Mouse (Mus musculus): ENCODE results near the gene Ralgps2. TPM values are rescaled to one million over a fixed set of nuclear protein-coding genes. Genes with fewer than 3 reads are reported as not detected.

The Ralgps2 gene
- total RNA-seq, 1 experiment: 40.6 TPM

- Histone ChIP-seq H3K36me3 (ENCODE audit: control insufficient read depth, insufficient read depth, low read length, poor library complexity, severe bottlenecking) (no peaks in the 10 kb centered on the region), H3K9ac (ENCODE audit: insufficient read depth, low read depth, low read length, poor library complexity, severe bottlenecking) (no peak overlapping the region), H3K9me3 (ENCODE audit: control insufficient read depth, insufficient read depth, low read depth, low read length) (no peaks in the 10 kb centered on the region), H3K27ac (ENCODE audit: insufficient read depth, low read depth, low read length, poor library complexity, severe bottlenecking) (no peak overlapping the region), H3K4me3 (ENCODE audit: insufficient read depth in 1 of 2, low read depth in 1 of 2, low read length in 2 of 2, poor library complexity in 1 of 2, severe bottlenecking in 1 of 2) (no peak overlapping the region), H3K4me1 (ENCODE audit: control insufficient read depth in 2 of 2, insufficient read depth in 2 of 2, low read length in 2 of 2, poor library complexity in 1 of 2) (no peaks in the 10 kb centered on the region)
- TF ChIP-seq ZC3H11A (IDR thresholded peaks at IDR 0.05; ENCODE audit: borderline replicate concordance, low read depth, low read length): no peak
- no peak for TF ChIP-seq MAFK (IDR thresholded peaks at IDR 0.05; ENCODE audit: insufficient read depth, low read depth, low read length)
- TF ChIP-seq HCFC1 (IDR thresholded peaks at IDR 0.05; ENCODE audit: borderline replicate concordance, insufficient read depth, low read length): no peak
- no peak for DNase-seq (ENCODE audit: low read depth, low spot score)
- in situ Hi-C loops (cut with MboI; ENCODE audit: low sequenced_read_pairs in 2 of 2, unreplicated experiment in 2 of 2): no loop called here
Measured at GRCm38 (mm10) chr1:156760549-156761429, 178.6 kb downstream of the Ralgps2 start.

- TF ChIP-seq CHD2 (IDR thresholded peaks at IDR 0.05; ENCODE audit: low read depth, low read length): no peak
- TF ChIP-seq HCFC1 (IDR thresholded peaks at IDR 0.05; ENCODE audit: borderline replicate concordance, insufficient read depth, low read length): no peak
- no peak for TF ChIP-seq ZNF384 (IDR thresholded peaks at IDR 0.05; ENCODE audit: low read depth, low read length)
- no peak for TF ChIP-seq ZC3H11A (IDR thresholded peaks at IDR 0.05; ENCODE audit: borderline replicate concordance, low read depth, low read length)
- no peak for TF ChIP-seq MAFK (IDR thresholded peaks at IDR 0.05; ENCODE audit: insufficient read depth, low read depth, low read length)
- Histone ChIP-seq H3K9ac (ENCODE audit: insufficient read depth, low read depth, low read length, poor library complexity, severe bottlenecking) (no peak overlapping the region), H3K27ac (ENCODE audit: insufficient read depth, low read depth, low read length, poor library complexity, severe bottlenecking) (no peak overlapping the region), H3K4me1 (ENCODE audit: control insufficient read depth in 2 of 2, insufficient read depth in 2 of 2, low read length in 2 of 2, poor library complexity in 1 of 2) (no peaks in the 10 kb centered on the region), H3K4me3 (ENCODE audit: insufficient read depth in 1 of 2, low read depth in 1 of 2, low read length in 2 of 2, poor library complexity in 1 of 2, severe bottlenecking in 1 of 2) (no peak overlapping the region), H3K9me3 (ENCODE audit: control insufficient read depth, insufficient read depth, low read depth, low read length) (no peaks in the 10 kb centered on the region), H3K36me3 (ENCODE audit: control insufficient read depth, insufficient read depth, low read length, poor library complexity, severe bottlenecking) (no peaks in the 10 kb centered on the region)
- in situ Hi-C loops (cut with MboI; ENCODE audit: low sequenced_read_pairs in 2 of 2, unreplicated experiment in 2 of 2): no loop called here
- DNase-seq (ENCODE audit: low read depth, low spot score): no peak
Measured at GRCm38 (mm10) chr1:156758326-156758725, 181.1 kb downstream of the Ralgps2 start.

DNA sequence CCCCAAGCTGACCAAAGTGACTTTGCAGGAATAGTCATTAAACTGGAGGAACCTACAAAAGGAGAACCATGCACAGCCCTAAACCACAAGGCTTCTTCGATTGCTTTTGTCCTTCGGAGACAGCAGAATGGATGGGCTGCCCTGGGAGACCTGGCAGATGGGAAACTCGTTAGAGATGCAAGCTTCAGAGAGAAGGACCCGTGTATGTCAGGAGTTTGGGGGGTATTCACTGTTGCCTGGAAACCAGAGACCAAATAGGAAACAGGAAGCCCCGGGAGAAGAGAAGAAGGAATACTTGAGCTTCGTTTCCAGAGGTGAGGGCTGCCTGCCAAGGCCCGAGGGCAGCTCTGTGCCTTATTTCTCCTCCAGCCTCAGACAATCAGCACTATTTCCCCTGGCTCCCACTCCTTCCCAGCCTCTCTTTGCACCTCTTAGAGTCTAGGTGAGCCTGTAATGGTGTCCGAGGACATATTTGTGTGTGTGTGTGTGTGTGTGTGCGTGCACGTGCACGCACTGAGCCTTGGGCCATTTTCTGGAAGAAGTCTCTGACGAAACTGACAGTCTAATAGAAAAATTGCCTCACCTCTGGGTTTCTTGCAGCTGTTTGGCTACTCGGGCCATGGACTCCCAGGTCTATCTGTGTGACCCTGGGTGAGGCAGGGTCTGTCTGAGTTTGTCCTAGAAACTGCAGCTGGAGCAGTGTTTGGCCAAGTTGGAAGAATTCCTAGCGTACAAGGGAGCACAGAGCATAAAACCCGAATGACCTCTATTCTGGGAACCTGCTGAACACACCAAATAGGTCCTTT lies 184.6 kb downstream of the Ralgps2 start:
- no peak overlapping the region for H3K9ac ChIP-seq (ENCODE audit: insufficient read depth, low read depth, low read length, poor library complexity, severe bottlenecking)
- no peak for DNase-seq (ENCODE audit: low read depth, low spot score)
- H3K27ac ChIP-seq (ENCODE audit: insufficient read depth, low read depth, low read length, poor library complexity, severe bottlenecking): no peak overlapping the region
- no peaks in the 10 kb centered on the region for H3K9me3 ChIP-seq (ENCODE audit: control insufficient read depth, insufficient read depth, low read depth, low read length)
- no peak for TF ChIP-seq HCFC1 (IDR thresholded peaks at IDR 0.05; ENCODE audit: borderline replicate concordance, insufficient read depth, low read length)
- no peak for TF ChIP-seq MAFK (IDR thresholded peaks at IDR 0.05; ENCODE audit: insufficient read depth, low read depth, low read length)
- TF ChIP-seq ZC3H11A (IDR thresholded peaks at IDR 0.05; ENCODE audit: borderline replicate concordance, low read depth, low read length): no peak
- TF ChIP-seq ZNF384 (IDR thresholded peaks at IDR 0.05; ENCODE audit: low read depth, low read length): no peak
- TF ChIP-seq CHD2 (IDR thresholded peaks at IDR 0.05; ENCODE audit: low read depth, low read length): no peak
- H3K4me3 ChIP-seq (ENCODE audit: insufficient read depth in 1 of 2, low read depth in 1 of 2, low read length in 2 of 2, poor library complexity in 1 of 2, severe bottlenecking in 1 of 2): no peak overlapping the region
- H3K36me3 ChIP-seq (ENCODE audit: control insufficient read depth, insufficient read depth, low read length, poor library complexity, severe bottlenecking): no peaks in the 10 kb centered on the region
- no peaks in the 10 kb centered on the region for H3K4me1 ChIP-seq (ENCODE audit: control insufficient read depth in 2 of 2, insufficient read depth in 2 of 2, low read length in 2 of 2, poor library complexity in 1 of 2)
- in situ Hi-C loops (cut with MboI; ENCODE audit: low sequenced_read_pairs in 2 of 2, unreplicated experiment in 2 of 2): no loop called here

Other genes with a start within 250 kb of the Ralgps2 start
- 20.1 and 22.2 TPM in 2 replicates for gene Fam20b, start 220.5 kb downstream of the Ralgps2 start, total RNA-seq (2012; rRNA removed)
- gene Angptl1, start 101.1 kb downstream of the Ralgps2 start, total RNA-seq (2012; rRNA removed): 0.13 and 0.53 TPM in 2 replicates
- gene Tex35, start 169.1 kb upstream of the Ralgps2 start, total RNA-seq (2012; rRNA removed): not detected in 2 replicates

Measured in ES-E14 (cell line).